Mouse (Mus musculus) embryonic facial prominence, embryonic 11.5 days (tissue): Measurements from ENCODE around the gene Spen. TPM values are rescaled to one million over a fixed set of nuclear protein-coding genes. Genes with fewer than 3 reads are reported as not detected.

Experiments used
- ATAC-seq: fragments of 200-750 bp; cut with Nextera tagmentation; replicated peaks from 2 replicates; pipeline ENCODE4 v1.8.0; 2017; ENCODE audit warnings: low read depth; ENCODE audit not compliant: insufficient number of reproducible peaks, low FRiP score, low TSS enrichment
- DNase-seq: peaks from one replicate; pipeline ENCODE4 v3.0.0-alpha.2; 2015; ENCODE audit warnings: low spot score
- H3K27ac ChIP-seq: fragments of 300-500 bp; sonication (generic); replicated peaks from 2 replicates; pipeline ENCODE4 v1.5.1; 2014; ENCODE audit warnings: mild to moderate bottlenecking, low read depth, low read length, control low read depth
- H3K27me3 ChIP-seq: fragments of 300-500 bp; sonication (generic); 2 replicates; pipeline ENCODE4 v1.6.1; 2014; ENCODE audit warnings: mild to moderate bottlenecking, low read length, moderate library complexity, mixed read lengths; ENCODE audit not compliant: control insufficient read depth, insufficient read depth
- H3K36me3 ChIP-seq: fragments of 300-500 bp; sonication (generic); replicated peaks from 2 replicates; pipeline ENCODE4 v1.6.1; 2014; ENCODE audit warnings: low read depth, mild to moderate bottlenecking, low read length, moderate library complexity, mixed read lengths; ENCODE audit not compliant: control insufficient read depth, insufficient read depth
- H3K4me1 ChIP-seq: fragments of 300-500 bp; sonication (generic); 2 replicates; pipeline ENCODE4 v1.6.1; 2014; ENCODE audit warnings: low read length, mixed read lengths; ENCODE audit not compliant: control insufficient read depth, insufficient read depth
- H3K4me2 ChIP-seq: fragments of 300-500 bp; sonication (generic); 2 replicates; pipeline ENCODE4 v1.6.1; 2014; ENCODE audit warnings: low read depth, mild to moderate bottlenecking, control low read depth, low read length, moderate library complexity
- H3K4me3 ChIP-seq: fragments of 300-500 bp; sonication (generic); 2 replicates; pipeline ENCODE4 v1.5.1; 2014; ENCODE audit warnings: low read depth, low read length, control low read depth
- H3K9ac ChIP-seq: fragments of 300-500 bp; sonication (generic); replicated peaks from 2 replicates; pipeline ENCODE4 v1.6.1; 2014; ENCODE audit warnings: mild to moderate bottlenecking, control low read depth, low read length
- H3K9me3 ChIP-seq: fragments of 300-500 bp; sonication (generic); replicated peaks from 2 replicates; pipeline ENCODE4 v1.6.1; 2016; ENCODE audit warnings: mild to moderate bottlenecking, low read length, inconsistent platforms, mixed read lengths; ENCODE audit not compliant: control insufficient read depth
- WGBS: fragments of 180-500 bp; shearing (Covaris S2); extraction: QIAGEN DNeasy Blood & Tissue Kit; methylation state at CpG from one replicate; pipeline ENCODE4 v1.1.7; 2014; 5-methylcytosine and 5-hydroxymethylcytosine counted together
- polyA plus RNA-seq: library from polyadenylated mRNA; unstranded; fragments of >200 nt; fragmentation: Nextera tagmentation; extraction: Ambion mirVana; gene quantifications from 2 replicates; pipeline ENCODE4 v1.2.1, GENCODE M21; 2014

Spen gene
- polyA plus RNA-seq, 1 experiment from 2014 or later = 11.0 TPM

DNA sequence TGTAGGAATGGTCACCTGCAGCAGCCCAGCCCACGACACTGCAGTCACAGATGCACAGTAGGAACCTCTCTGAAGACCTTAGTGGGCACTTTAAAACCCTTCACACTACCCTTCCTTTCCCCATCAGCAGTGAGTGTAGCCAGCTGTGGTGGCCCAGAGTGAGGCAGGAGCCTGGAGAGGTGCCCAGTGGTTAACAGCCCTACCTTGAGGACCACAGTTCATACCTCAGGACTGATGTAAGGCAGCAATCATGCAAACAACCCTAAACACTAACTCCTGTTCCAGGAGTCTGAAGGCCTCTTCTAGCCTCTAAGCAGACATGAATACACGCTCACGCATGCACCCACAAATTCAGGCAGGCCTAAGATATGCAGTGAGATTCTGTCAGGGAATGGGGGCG is 33.9 kb downstream of the Spen start:
- no peaks in the 10 kb centered on the region for H3K4me1 ChIP-seq
- no peaks in the 10 kb centered on the region for H3K27me3 ChIP-seq
- H3K9ac ChIP-seq = no peak overlapping the region
- H3K4me3 ChIP-seq = no peak overlapping the region
- no peaks in the 10 kb centered on the region for H3K36me3 ChIP-seq
- no peak overlapping the region for H3K4me2 ChIP-seq
- no peaks in the 10 kb centered on the region for H3K9me3 ChIP-seq
- DNase-seq (no peak), ATAC-seq (no peak)
- WGBS = 94% methylated on average over 4 of the region's 4 CpGs
- no peak overlapping the region for H3K27ac ChIP-seq

DNA sequence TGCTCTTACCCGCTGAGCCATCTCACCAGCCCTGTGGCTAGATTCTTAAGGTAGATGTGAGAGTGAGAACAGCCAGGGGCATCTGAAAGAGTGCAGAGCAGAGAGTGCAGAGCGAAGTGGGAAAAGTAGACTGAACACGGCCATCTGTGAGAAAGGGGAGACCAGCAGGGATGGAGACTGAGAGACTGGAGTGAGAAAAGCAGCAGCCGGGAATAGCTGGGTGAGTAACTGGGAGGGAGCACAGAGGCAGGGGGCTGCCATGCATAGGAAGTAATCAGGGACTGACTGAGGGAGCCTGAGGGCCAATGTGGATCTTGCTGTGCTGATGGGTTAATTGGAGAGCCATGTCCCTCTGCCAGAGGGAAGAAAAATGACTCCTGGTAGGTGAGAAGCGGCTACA is 35.7 kb downstream of the Spen start:
- Histone ChIP-seq H3K27me3 (no peaks in the 10 kb centered on the region), H3K4me3 (no peak overlapping the region), H3K9me3 (no peaks in the 10 kb centered on the region), H3K4me1 (no peaks in the 10 kb centered on the region), H3K9ac (no peak overlapping the region), H3K4me2 (no peak overlapping the region), H3K27ac (no peak overlapping the region), H3K36me3 (no peaks in the 10 kb centered on the region)
- DNase-seq = no peak
- no peak for ATAC-seq
- 52% methylated on average over 5 of the region's 5 CpGs for WGBS

DNA sequence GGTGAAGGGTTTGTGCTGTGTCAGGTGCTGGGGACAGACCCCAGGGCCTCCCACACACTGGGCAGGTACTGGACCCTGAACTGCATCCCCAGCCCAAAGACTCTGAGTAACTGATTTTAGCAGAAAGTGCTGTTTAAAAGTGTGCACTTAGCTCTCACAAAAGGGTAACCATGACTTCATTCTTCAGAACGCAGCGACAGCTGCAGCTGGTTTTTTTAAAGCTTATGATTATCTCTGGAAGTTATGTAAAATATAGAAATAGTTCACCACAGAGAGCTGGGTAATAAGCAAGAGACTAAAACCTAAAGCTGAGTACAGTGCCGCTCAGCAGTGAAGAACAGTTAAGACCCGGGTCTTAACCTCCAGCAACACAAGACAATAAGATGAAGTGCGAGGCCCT is 37.3 kb downstream of the Spen start:
- no peak for ATAC-seq
- 72% methylated on average over 5 of the region's 5 CpGs for WGBS
- H3K9ac ChIP-seq = no peak overlapping the region
- DNase-seq = no peak
- no peaks in the 10 kb centered on the region for H3K36me3 ChIP-seq
- H3K4me3 ChIP-seq = no peak overlapping the region
- no peak overlapping the region for H3K4me2 ChIP-seq
- no peak overlapping the region for H3K27ac ChIP-seq
- no peaks in the 10 kb centered on the region for H3K27me3 ChIP-seq
- no peaks in the 10 kb centered on the region for H3K9me3 ChIP-seq
- no peaks in the 10 kb centered on the region for H3K4me1 ChIP-seq

DNA sequence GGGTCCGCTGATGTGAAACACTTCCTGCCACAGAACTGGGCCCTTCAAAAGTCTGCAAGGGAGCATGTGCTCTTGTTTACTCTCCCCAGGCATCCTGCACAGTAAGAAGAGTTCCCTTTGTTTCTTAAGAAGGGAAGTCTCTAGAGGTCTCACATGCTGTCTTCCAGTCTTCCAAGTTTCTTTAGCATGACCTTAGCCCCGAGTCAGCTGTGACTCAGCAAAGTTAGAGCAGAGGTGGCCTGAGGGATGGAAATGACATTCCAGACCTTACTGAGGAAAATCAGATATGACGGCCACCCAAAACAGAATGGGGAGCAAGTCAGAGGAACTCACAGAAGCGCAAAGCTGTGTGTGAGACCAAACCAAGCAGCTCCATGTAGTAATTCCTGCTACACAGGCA is 37.8 kb downstream of the Spen start:
- no peak for ATAC-seq

DNA sequence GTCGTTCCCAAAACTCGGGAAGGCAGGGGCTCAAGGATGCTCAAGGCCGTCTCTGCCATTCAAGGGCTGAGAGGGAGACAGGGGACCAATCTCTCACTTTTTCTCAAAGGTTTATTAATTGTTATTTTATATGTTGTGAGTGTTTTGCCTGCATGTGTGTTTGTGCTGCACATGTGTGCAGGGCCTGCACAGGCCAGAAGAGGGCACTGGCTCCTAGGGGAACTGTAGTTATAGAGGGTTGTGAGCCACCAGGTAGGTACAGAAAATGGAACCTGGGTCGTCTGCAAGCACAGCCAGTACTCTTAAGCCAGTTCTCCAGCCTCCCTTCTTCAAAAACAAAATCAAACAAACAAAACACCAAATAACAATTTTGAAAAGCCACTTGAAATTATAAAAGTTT is 49.7 kb downstream of the Spen start:
- no peak overlapping the region for H3K27ac ChIP-seq
- H3K27me3 ChIP-seq = no peaks in the 10 kb centered on the region
- no peaks in the 10 kb centered on the region for H3K4me1 ChIP-seq
- H3K4me2 ChIP-seq = no peak overlapping the region
- H3K4me3 ChIP-seq = no peak overlapping the region
- WGBS = 94% methylated on average over 4 of the region's 4 CpGs
- ATAC-seq (no peak), DNase-seq (no peak)
- no peak overlapping the region for H3K9ac ChIP-seq
- H3K36me3 ChIP-seq = peaks cover 16% of the 10 kb centered on the region
- no peaks in the 10 kb centered on the region for H3K9me3 ChIP-seq

More for the DNA sequence above, 37.8 kb downstream of the Spen start:
- no peaks in the 10 kb centered on the region for H3K9me3 ChIP-seq
- no peak overlapping the region for H3K4me3 ChIP-seq
- no peaks in the 10 kb centered on the region for H3K36me3 ChIP-seq
- no peak overlapping the region for H3K4me2 ChIP-seq
- H3K27ac ChIP-seq = no peak overlapping the region
- H3K27me3 ChIP-seq = no peaks in the 10 kb centered on the region
- no peak for DNase-seq
- H3K9ac ChIP-seq = no peak overlapping the region
- H3K4me1 ChIP-seq = no peaks in the 10 kb centered on the region
- WGBS = 43% methylated on average over 4 of the region's 4 CpGs

DNA sequence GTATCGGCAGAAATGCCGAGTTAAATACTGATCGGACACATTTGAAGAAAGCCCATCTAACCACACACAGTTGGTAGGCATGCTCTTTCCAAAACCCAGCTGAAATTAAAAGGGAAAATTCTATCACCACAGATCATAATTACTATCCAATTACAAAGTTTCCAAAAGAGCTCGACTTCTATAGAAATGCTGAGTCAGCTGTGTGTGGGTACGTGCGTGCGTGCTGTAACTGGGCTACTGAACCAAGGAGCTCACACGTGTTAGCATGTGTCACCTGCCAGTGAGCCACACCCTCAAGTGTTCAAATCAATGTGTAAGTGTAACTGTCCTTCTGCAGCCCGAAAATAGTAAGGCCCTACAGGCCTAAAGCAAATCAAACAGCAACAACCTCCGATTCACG is 50.8 kb downstream of the Spen start:
- H3K4me3 ChIP-seq = no peak overlapping the region
- WGBS = 93% methylated on average over 11 of the region's 11 CpGs
- no peak for DNase-seq
- no peak overlapping the region for H3K27ac ChIP-seq
- peaks cover 16% of the 10 kb centered on the region for H3K36me3 ChIP-seq
- ATAC-seq = no peak
- no peaks in the 10 kb centered on the region for H3K4me1 ChIP-seq
- no peaks in the 10 kb centered on the region for H3K27me3 ChIP-seq
- no peaks in the 10 kb centered on the region for H3K9me3 ChIP-seq
- H3K4me2 ChIP-seq = no peak overlapping the region
- no peak overlapping the region for H3K9ac ChIP-seq

DNA sequence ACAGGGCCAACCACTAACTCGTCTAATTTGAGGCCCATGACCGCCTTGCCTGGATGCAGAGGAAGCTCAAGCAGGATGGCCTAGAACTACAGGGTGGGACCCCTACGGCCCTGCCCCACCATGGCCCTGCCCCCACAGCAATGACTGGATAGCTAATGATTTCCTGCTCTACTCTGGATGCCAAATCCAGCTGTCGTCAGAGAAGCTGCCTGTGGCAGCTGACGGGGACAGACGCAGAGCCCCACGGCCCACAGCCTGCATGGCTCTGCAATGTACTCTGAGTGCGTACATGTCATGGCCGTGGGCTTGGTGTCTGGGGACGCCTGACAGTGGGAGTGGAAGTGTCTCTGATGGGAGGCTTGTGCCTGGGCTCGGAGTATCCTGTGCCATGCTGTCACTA is 54.3 kb downstream of the Spen start:
- no peaks in the 10 kb centered on the region for H3K27me3 ChIP-seq
- H3K9ac ChIP-seq = no peak overlapping the region
- no peaks in the 10 kb centered on the region for H3K4me1 ChIP-seq
- H3K4me2 ChIP-seq = no peak overlapping the region
- H3K4me3 ChIP-seq = no peak overlapping the region
- DNase-seq (no peak), ATAC-seq (no peak)
- no peak overlapping the region for H3K27ac ChIP-seq
- peaks cover 21% of the 10 kb centered on the region for H3K36me3 ChIP-seq
- 71% methylated on average over 11 of the region's 11 CpGs for WGBS
- no peaks in the 10 kb centered on the region for H3K9me3 ChIP-seq

DNA sequence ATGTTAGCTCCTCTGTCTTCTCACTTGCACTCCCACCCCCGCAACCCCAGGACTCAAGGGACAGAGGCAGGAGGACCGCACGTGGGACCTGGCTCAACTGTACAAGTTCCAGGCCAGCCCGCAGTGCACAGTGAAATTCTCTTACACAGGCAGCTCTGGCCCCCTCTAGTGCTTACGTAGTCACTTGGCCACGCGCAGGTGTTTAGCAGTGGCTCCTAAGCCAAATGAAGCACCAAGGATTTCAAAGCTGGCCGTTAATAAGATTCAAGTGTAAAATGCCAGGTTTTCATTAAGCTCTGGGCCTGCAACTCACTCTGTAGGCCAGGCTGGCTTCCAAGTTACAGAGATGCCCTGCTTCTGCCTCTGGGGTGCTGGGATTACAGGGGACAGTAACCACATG is 59.0 kb downstream of the Spen start:
- DNase-seq (no peak), ATAC-seq (no peak)
- H3K4me3 ChIP-seq = no peak overlapping the region
- H3K9ac ChIP-seq = no peak overlapping the region
- no peaks in the 10 kb centered on the region for H3K27me3 ChIP-seq
- no peaks in the 10 kb centered on the region for H3K9me3 ChIP-seq
- H3K4me1 ChIP-seq = no peaks in the 10 kb centered on the region
- no peak overlapping the region for H3K4me2 ChIP-seq
- peaks cover 41% of the 10 kb centered on the region for H3K36me3 ChIP-seq
- no peak overlapping the region for H3K27ac ChIP-seq
- 91% methylated on average over 8 of the region's 8 CpGs for WGBS
